Mouse (Mus musculus) spleen, embryonic (tissue): ENCODE measurements around the gene Ahnak2.
"Not testable (repeated sequence)": the region's sequence is repeated elsewhere in the genome, so short reads cannot be mapped to it uniquely, and the experiment has no call there.

ENCODE experiments used
- CTCF ChIA-PET: fragments of 350-600 bp; sonication (Branson Sonifier 250); formaldehyde crosslinking; loops from one replicate; lab custom pipeline; 2022; lab: Charles Lee

Gene Ahnak2

GRCm38 (mm10) chr12:112821974-112822373 is 19.5 kb upstream of the Ahnak2 start:
- CTCF ChIA-PET, result no interaction called here

DNA sequence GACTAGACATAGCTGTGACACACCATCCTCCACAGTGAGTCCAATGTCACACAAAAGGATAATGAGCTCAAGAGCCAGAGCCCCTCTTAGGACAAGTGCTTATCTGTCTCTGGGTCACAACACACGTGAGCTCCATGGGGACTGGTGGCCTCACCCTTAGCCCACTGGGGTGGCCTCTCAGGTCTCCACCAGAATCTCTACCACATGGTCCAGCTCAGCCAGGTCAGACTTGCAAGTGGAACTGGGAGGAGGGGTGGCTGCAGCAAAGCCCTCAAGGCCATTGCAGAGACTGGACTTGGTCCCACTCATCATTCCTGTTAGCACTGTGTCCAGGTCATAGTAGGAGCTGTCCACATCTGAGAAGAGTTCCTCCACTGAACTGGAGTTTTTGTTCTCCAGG is 18.8 kb upstream of the Ahnak2 start:
- CTCF ChIA-PET, result interaction anchor here (1.4 kb wide), 1 partner anchor 10 kb away, joined by 3 read pairs; no protein-coding TSS in a partner anchor

- CTCF ChIA-PET, result interaction anchor here (1.4 kb wide), 1 partner anchor 10 kb away, joined by 3 read pairs; no protein-coding TSS in a partner anchor
These were observed 18.0 kb upstream of the Ahnak2 start for GRCm38 (mm10) chr12:112820401-112820999.

- CTCF ChIA-PET, result no interaction called here
These were observed 16.7 kb upstream of the Ahnak2 start for GRCm38 (mm10) chr12:112819057-112819662.

DNA sequence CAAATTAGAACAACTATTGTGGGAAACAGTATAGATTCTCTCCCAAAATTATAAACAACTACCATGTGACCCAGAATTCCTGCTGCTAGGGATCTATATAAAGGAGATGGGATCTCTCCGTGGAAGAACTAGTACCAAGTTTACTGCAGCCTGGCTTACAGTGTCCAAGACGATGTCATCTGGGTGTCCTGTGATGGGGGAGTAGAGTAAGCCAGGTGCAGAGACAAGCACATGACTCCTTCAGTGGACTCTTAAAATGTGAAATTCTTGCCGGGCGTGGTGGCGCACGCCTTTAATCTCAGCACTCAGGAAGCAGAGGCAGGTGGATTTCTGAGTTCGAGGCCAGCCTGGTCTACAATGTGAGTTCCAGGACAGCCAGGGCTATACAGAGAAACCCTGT is 14.4 kb upstream of the Ahnak2 start:
- CTCF ChIA-PET, result not testable (repeated sequence)

GRCm38 (mm10) chr12:112816294-112816693 is 13.8 kb upstream of the Ahnak2 start:
- CTCF ChIA-PET, result no interaction called here

DNA sequence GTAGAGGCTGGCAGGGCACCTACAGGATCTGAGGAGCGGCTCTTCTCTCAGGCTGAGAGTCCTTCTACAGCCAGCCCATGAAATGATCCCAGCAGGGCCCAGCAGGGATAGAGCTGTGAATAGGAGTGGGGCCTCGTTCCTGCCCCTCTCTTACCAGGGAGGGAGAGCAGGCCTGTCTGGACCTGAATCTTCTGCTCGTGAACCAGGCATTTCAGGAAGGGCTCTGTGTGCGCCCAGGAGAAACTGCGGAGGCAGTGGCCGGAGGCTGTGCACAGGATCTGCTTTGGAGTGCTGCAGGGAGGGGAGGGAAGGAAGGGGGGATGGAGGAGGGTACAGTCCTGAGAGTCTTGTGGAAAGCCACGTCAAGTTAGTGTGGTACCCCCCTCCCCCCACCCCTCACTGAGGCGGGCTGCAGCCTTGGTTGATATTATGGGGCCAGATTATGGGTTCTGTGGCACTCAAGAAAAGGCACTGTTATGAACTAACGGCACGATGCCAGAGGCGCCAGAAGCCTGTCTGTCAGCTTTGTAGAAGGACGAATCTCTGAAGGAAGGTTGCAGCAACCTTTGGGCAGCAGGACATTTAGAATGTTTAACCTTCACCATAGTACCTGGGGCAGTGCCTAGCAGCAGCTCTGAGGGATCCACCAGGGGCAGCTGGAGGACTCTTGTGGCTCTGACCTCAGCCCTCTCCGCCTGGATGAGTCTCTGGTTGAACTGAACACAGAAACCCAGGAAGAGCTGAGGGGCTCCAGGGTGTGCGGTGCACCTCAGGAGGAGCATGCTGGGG is 12.4 kb upstream of the Ahnak2 start:
- CTCF ChIA-PET, result no interaction called here

DNA sequence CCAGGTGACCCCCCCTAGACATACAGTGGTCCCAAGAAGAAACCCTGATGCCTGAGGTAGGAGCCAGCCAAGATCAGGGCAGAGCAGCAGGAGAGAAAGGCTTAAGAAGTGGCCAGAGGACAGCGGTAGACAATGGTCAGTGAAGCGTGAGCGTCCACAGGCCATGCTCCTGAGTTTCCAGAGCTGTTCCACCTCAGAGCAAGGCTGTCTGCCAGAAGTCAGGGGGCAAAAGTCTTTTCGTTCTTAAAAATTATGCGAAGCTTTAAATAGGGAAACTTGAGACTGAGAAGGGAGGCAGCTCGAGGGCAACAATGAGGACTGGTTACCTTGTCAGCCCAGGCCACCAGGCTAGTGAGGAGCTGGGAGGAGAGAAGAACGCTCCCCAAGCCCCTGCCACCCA is 10.9 kb upstream of the Ahnak2 start:
- CTCF ChIA-PET, result no interaction called here

GRCm38 (mm10) chr12:112810092-112810885 is 7.8 kb upstream of the Ahnak2 start:
- CTCF ChIA-PET, result interaction anchor here (0.5 to 1.1 kb wide), 3 partner anchors 10 to 55 kb away, joined by 3 to 7 read pairs (median 3); no protein-coding TSS in a partner anchor

- CTCF ChIA-PET, result interaction anchor here (1.0 kb wide), 1 partner anchor 14 kb away, joined by 3 read pairs; no protein-coding TSS in a partner anchor
These were observed 7.2 kb upstream of the Ahnak2 start for GRCm38 (mm10) chr12:112809641-112810040.

DNA sequence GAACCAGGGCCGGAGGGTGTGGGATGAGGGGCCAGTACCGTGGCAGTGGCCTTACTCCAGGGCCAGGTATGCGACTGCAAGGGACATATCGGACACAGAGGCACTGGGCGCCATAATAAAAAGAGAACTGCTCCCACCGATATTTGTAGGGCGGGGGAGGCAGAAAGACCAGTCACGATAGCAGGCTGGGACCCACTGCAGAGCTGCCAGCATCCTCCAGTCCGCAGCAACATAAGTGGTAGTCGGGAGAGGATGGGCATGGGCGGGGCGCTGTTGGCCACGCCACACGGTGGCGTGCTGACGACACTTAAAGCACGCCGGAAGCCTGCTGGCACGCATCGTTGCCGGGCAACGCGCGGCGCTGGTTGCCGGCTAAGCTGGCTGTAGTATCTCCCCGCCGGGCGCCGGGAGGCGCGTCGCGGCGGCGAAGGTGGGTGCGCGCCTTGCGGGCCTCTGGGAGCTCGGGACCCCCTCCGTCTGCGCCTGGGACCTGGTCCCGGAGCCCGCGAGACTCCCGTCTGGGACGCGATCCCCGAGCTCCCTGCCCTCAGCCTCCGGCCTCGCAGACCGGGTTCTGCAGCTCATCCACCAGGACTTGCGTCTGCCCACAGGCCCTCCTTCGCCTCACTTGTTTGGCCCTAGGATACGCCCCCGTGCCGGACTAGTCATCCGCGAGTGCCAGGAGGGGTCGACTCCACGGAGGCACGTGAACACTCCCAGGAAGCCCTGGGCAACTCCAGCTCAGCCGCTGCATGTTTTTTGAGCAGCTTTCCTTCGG is 6.3 kb upstream of the Ahnak2 start, which contains the start of gene Clba1:
Gene Clba1 (plus strand): TSS at position 351 of the 778 bp plus-strand sequence.
- CTCF ChIA-PET, result interaction anchor here (0.5 to 0.6 kb wide), 2 partner anchors 32 to 341 kb away, joined by 4 to 15 read pairs; no protein-coding TSS in a partner anchor

- CTCF ChIA-PET, result interaction anchor here (0.6 to 1.2 kb wide), 2 partner anchors 33 to 61 kb away, joined by 3 to 4 read pairs; no protein-coding TSS in a partner anchor
These were observed 5.7 kb upstream of the Ahnak2 start for GRCm38 (mm10) chr12:112808212-112808586.

GRCm38 (mm10) chr12:112807796-112808195 is 5.3 kb upstream of the Ahnak2 start:
- CTCF ChIA-PET, result interaction anchor here (0.6 to 1.2 kb wide), 2 partner anchors 33 to 60 kb away, joined by 3 to 4 read pairs; no protein-coding TSS in a partner anchor

GRCm38 (mm10) chr12:112806044-112806443 is 3.6 kb upstream of the Ahnak2 start:
- CTCF ChIA-PET, result no interaction called here

DNA sequence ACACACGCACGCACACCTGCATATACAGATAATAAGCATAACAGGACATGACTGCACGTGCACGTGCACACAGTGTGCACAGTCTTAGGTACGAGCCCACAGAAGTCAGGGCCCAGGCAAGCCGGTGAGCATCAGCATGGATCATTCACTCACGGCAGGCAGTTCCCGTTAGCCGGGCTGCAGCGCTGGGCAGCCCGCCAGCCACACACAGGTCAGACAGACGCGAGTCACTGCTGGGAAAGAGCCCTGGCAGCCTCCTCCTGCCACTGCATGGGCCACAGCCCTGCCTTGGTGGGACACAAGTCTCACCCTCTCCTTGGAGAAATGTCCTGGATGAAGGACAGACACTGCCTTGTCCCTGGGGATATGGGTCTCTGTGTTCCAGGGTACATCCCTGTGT is 1.6 kb upstream of the Ahnak2 start:
- CTCF ChIA-PET, result interaction anchor here (0.5 kb wide), 1 partner anchor 186 kb away, joined by 4 read pairs; no protein-coding TSS in a partner anchor

- CTCF ChIA-PET, result no interaction called here
These were observed 460 bp upstream of the Ahnak2 start for GRCm38 (mm10) chr12:112802917-112803316.

DNA sequence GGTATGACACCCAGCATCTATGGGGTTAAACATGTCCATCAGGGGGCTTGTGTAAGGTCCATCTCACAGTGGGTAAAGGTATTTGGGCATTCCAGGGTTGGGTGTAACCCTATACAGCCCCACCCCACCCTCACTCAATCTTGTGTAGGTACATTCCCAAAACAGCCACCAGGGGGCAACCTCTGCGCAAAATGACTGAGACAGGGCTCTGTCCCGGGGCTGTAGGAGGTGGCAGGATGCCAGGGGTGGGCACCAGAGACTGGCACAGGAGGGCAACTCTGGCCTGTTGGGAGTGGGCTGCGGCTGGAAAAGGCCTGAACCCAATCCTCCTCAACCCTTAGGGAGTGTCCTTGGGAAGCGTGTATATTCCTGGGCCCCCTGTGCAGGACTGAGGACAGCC is 2.0 kb downstream of the Ahnak2 start:
- CTCF ChIA-PET, result interaction anchor here (1.2 kb wide), 1 partner anchor 53 kb away, joined by 5 read pairs; no protein-coding TSS in a partner anchor

DNA sequence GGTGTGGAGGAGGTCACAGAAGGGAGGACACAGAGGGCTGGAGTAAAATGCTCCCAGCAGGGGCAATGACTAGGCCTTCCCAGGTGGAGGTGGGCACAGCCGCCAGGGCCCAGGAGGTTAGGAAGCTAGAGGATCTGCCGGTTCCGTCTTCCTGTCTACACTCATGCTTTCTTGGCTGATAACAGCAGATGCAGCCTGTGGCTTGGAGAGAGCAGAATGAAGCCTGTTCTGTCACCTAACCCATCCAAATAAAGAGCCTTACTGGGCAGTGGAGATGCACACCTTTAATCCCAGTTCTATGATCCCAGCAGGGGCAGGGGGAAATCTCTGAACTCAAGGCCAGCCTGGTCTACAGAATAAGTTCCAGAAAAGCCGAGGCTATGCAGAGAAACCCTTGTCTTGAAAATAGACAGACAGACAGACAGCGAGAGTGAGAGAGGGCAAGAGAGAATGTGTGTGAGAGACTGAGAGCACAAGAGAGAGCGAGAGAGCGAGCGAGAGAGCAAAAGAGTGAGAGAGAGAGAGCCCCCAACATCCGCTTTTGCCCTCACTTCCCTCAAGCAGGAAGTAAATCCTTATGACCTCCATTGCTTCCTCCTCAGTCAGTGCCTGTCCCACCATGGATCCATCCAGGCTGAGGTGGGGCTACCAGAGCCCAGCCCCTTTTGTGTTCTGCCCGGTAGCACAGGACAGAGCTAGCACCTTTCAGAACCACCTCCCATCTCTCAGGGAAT is 3.1 kb downstream of the Ahnak2 start:
- CTCF ChIA-PET, result interaction anchor here (1.2 kb wide), 1 partner anchor 52 kb away, joined by 5 read pairs; no protein-coding TSS in a partner anchor

GRCm38 (mm10) chr12:112798716-112799115 is 3.7 kb downstream of the Ahnak2 start:
- CTCF ChIA-PET, result no interaction called here

GRCm38 (mm10) chr12:112798332-112798681 is 4.2 kb downstream of the Ahnak2 start:
- CTCF ChIA-PET, result no interaction called here
